8 mouse cellular contexts compared by ENCODE assay signal in the genomic region with DNA sequence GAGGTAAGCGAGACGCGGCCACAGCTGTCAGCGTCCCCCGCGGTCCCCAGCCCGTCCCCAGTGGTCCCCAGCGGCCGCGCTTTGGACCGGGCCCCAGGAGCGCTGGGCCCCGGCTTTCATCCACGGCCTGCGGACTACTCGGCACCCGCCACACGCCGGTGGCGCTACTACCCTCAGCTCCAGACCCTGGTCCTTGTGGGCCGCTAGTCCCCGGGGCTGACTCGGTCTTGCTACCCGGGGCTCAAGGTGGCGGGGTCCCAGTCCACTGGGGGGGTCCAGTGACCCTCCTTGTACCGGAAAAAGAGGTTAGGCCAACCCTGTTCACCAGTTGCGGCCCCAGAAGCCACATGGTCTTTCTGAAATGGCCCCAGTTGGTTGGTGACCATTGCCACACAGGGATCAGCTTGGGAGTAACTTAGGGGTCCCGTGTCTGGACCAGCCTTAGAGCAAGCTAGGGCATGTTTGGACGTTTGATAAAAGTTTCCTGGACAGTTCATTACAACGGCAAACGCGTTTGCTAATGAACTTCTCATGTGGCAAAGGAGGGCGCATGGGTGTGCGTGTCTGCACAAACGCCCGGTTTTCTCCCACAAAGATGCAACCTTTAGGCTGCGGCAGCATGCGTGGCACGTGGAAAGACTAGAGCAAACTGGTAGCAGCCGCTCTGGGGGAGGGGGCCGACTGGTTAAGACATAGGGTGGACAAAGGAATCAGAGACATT. TPM values are rescaled to one million over a fixed set of nuclear protein-coding genes. Genes with fewer than 3 reads are reported as not detected.
DNase-seq lines count a peak whose midpoint lies in the region; ATAC-seq and TF ChIP-seq lines count a peak whose summit lies in the region.

No protein-coding gene starts in this region.

- H3K4me2 ChIP-seq in lung, embryonic 14.5 days, result peak overlapping the region; percentile 97
- peak overlapping the region; percentile 76 for H3K4me2 ChIP-seq in heart, embryonic 15.5 days
- H3K4me2 ChIP-seq in liver, embryonic 16.5 days (ENCODE audit: low read depth, low read length), result peak overlapping the region; percentile 71
- H3K4me2 ChIP-seq in stomach, postnatal 0 days (replicated peaks; ENCODE audit: low read depth), result peak overlapping the region; percentile 98

- peaks cover 3% of the 10 kb centered on the region; the same call in 1 of the 2 replicates for H3K4me1 ChIP-seq in lung, embryonic 14.5 days (ENCODE audit: insufficient read depth)
- H3K4me1 ChIP-seq in brown adipose tissue, adult 24 weeks (ENCODE audit: control insufficient read depth, insufficient read depth, insufficient read length, low read length), result peaks cover 33% of the 10 kb centered on the region
- H3K4me1 ChIP-seq in heart, embryonic 15.5 days (replicated peaks), result peaks cover 52% of the 10 kb centered on the region
- H3K4me1 ChIP-seq in liver, embryonic 16.5 days (ENCODE audit: control insufficient read depth, low read depth, low read length), result no peaks in the 10 kb centered on the region; the same call in none of the 2 replicates
- peaks cover 4% of the 10 kb centered on the region for H3K4me1 ChIP-seq in stomach, postnatal 0 days (replicated peaks; ENCODE audit: control insufficient read depth, insufficient read depth)

- WGBS in lung, embryonic 14.5 days, result 1% methylated on average over 41 of the region's 41 CpGs
- WGBS in heart, embryonic 15.5 days, result under 1% methylated on average over 41 of the region's 41 CpGs
- 2% methylated on average over 39 of the region's 41 CpGs for WGBS in liver, embryonic 16.5 days (ENCODE audit: insufficient replicate concordance)
- WGBS in stomach, postnatal 0 days, result under 1% methylated on average over 39 of the region's 41 CpGs

- ATAC-seq in lung, embryonic 14.5 days (ENCODE audit: insufficient read depth), result peak; percentile 79
- peak; percentile 15 for ATAC-seq in heart, embryonic 15.5 days (replicated peaks; ENCODE audit: insufficient number of reproducible peaks, insufficient read depth, low FRiP score, low read depth)
- ATAC-seq in liver, embryonic 16.5 days (ENCODE audit: low read depth), result peak; percentile 27; the same call in 1 of the 2 replicates
- ATAC-seq in stomach, postnatal 0 days (ENCODE audit: low FRiP score, low TSS enrichment), result peak; percentile 56
- ATAC-seq in cerebellum, adult (ENCODE audit: insufficient number of reproducible peaks, low FRiP score, low TSS enrichment), result no peak
- no peak for ATAC-seq in inflammation-experienced regulatory T-cells, adult 6 months

- peak overlapping the region; percentile 78 for H3K9ac ChIP-seq in lung, embryonic 14.5 days
- peak overlapping the region; percentile 97 for H3K9ac ChIP-seq in heart, embryonic 15.5 days
- H3K9ac ChIP-seq in liver, embryonic 16.5 days (ENCODE audit: low read depth, low read length), result peak overlapping the region; percentile 47
- H3K9ac ChIP-seq in stomach, postnatal 0 days (ENCODE audit: low read length), result peak overlapping the region; percentile 82

- DNase-seq in lung, embryonic 14.5 days, result peak; percentile 56
- DNase-seq in lung, postnatal 25 days (ENCODE audit: low spot score), result no peak
- DNase-seq in stomach, postnatal 0 days (ENCODE audit: low spot score), result no peak

- no peak for TF ChIP-seq CTCF in lung, embryonic 14.5 days (IDR thresholded peaks at IDR 0.05; ENCODE audit: low read depth)
- peak; percentile 3; the same call in 1 of the 2 replicates for TF ChIP-seq CTCF in stomach, postnatal 0 days (IDR thresholded peaks at IDR 0.05; ENCODE audit: low read depth)

- peak overlapping the region; percentile 42; the same call in 1 of the 2 replicates for H3K27ac ChIP-seq in lung, embryonic 14.5 days (ENCODE audit: low read depth)
- 0 out of 2 replicates have a peak overlapping the region, but pooled peaks have one; percentile 24 for H3K27ac ChIP-seq in brown adipose tissue, adult 24 weeks (replicated peaks; ENCODE audit: low read depth, low read length)
- H3K27ac ChIP-seq in heart, embryonic 15.5 days, result peak overlapping the region; percentile 92
- H3K27ac ChIP-seq in liver, embryonic 16.5 days (ENCODE audit: low read length), result no peak overlapping the region
- peak overlapping the region; percentile 35; the same call in 1 of the 2 replicates for H3K27ac ChIP-seq in stomach, postnatal 0 days (replicated peaks)

- TF ChIP-seq EP300 in stomach, postnatal 0 days (optimal IDR thresholded peaks at IDR 0.05), result no peak

- no peaks in the 10 kb centered on the region for H3K27me3 ChIP-seq in lung, embryonic 14.5 days (ENCODE audit: insufficient read depth, low read length)
- no peaks in the 10 kb centered on the region for H3K27me3 ChIP-seq in heart, embryonic 15.5 days
- H3K27me3 ChIP-seq in liver, embryonic 16.5 days (ENCODE audit: control insufficient read depth, insufficient read depth, low read depth, low read length), result peaks cover 16% of the 10 kb centered on the region
- no peaks in the 10 kb centered on the region for H3K27me3 ChIP-seq in stomach, postnatal 0 days (ENCODE audit: control insufficient read depth, insufficient read depth, low read length)

- no peaks in the 10 kb centered on the region for H3K36me3 ChIP-seq in lung, embryonic 14.5 days (ENCODE audit: insufficient read depth)
- H3K36me3 ChIP-seq in heart, embryonic 15.5 days, result no peaks in the 10 kb centered on the region
- no peaks in the 10 kb centered on the region for H3K36me3 ChIP-seq in liver, embryonic 16.5 days (ENCODE audit: control insufficient read depth, insufficient read depth)
- H3K36me3 ChIP-seq in stomach, postnatal 0 days (ENCODE audit: control insufficient read depth, insufficient read depth, low read length), result no peaks in the 10 kb centered on the region

- no peaks in the 10 kb centered on the region for H3K9me3 ChIP-seq in lung, embryonic 14.5 days (ENCODE audit: low read depth, low read length)
- no peaks in the 10 kb centered on the region; the same call in 1 of the 2 replicates for H3K9me3 ChIP-seq in heart, embryonic 15.5 days (replicated peaks)
- H3K9me3 ChIP-seq in liver, embryonic 16.5 days (replicated peaks; ENCODE audit: control insufficient read depth, low read length), result no peaks in the 10 kb centered on the region
- H3K9me3 ChIP-seq in stomach, postnatal 0 days (ENCODE audit: control insufficient read depth, low read length), result no peaks in the 10 kb centered on the region

- H3K4me3 ChIP-seq in lung, embryonic 14.5 days (ENCODE audit: low read depth, low read length), result peak overlapping the region; percentile 75
- peak overlapping the region; percentile 91 for H3K4me3 ChIP-seq in brown adipose tissue, adult 24 weeks (ENCODE audit: insufficient read depth, low read depth, low read length)
- peak overlapping the region; percentile 90 for H3K4me3 ChIP-seq in heart, embryonic 15.5 days
- H3K4me3 ChIP-seq in liver, embryonic 16.5 days (ENCODE audit: low read depth, low read length), result peak overlapping the region; percentile 64
- H3K4me3 ChIP-seq in stomach, postnatal 0 days (ENCODE audit: low read depth, low read length), result peak overlapping the region; percentile 70

RNA-seq across cellular contexts. Expression of gene Lrrfip1, which starts 0.5 kb away (rescaled TPM):
- polyA plus RNA-seq in lung, embryonic 14.5 days (2014; fragmentation: Nextera tagmentation; extraction: Ambion mirVana), result 47.1 and 49.4 TPM in 2 replicates
- polyA plus RNA-seq in brown adipose tissue, adult 24 weeks (2012; ENCODE audit: insufficient read depth, insufficient read length, missing spikeins), result 11.7 and 13.8 TPM in 2 replicates
- 136 and 149 TPM in 2 replicates for polyA plus RNA-seq in heart, embryonic 15.5 days (2015; fragmentation: Nextera tagmentation; extraction: Ambion mirVana)
- 16.1 and 20.5 TPM in 2 replicates for polyA plus RNA-seq in liver, embryonic 16.5 days (2015; fragmentation: Nextera tagmentation; extraction: Ambion mirVana)
- polyA plus RNA-seq in stomach, postnatal 0 days (2015; fragmentation: Nextera tagmentation; extraction: Ambion mirVana), result 69.4 and 79.0 TPM in 2 replicates
- 100 to 1,000 TPM; 200 to 230 (median 201) TPM for polyA plus RNA-seq in inflammation-experienced regulatory T-cells, adult 6 months (2017; shearing (Covaris generic))

RNA-seq across cellular contexts. Expression of gene Rab17, which starts 29.6 kb away (rescaled TPM):
- 1.7 and 2.3 TPM in 2 replicates for polyA plus RNA-seq in lung, embryonic 14.5 days (2014; fragmentation: Nextera tagmentation; extraction: Ambion mirVana)
- polyA plus RNA-seq in brown adipose tissue, adult 24 weeks (2012; ENCODE audit: insufficient read depth, insufficient read length, missing spikeins), result not detected in 2 replicates
- 2.9 and 3.0 TPM in 2 replicates for polyA plus RNA-seq in heart, embryonic 15.5 days (2015; fragmentation: Nextera tagmentation; extraction: Ambion mirVana)
- 5.7 and 7.4 TPM in 2 replicates for polyA plus RNA-seq in liver, embryonic 16.5 days (2015; fragmentation: Nextera tagmentation; extraction: Ambion mirVana)
- polyA plus RNA-seq in stomach, postnatal 0 days (2015; fragmentation: Nextera tagmentation; extraction: Ambion mirVana), result 4.6 and 5.7 TPM in 2 replicates
- polyA plus RNA-seq in inflammation-experienced regulatory T-cells, adult 6 months (2017; shearing (Covaris generic)), result not detected

RNA-seq across cellular contexts. Expression of gene Prlh, which starts 46.1 kb away (rescaled TPM):
- not detected in 2 replicates for polyA plus RNA-seq in lung, embryonic 14.5 days (2014; fragmentation: Nextera tagmentation; extraction: Ambion mirVana)
- polyA plus RNA-seq in brown adipose tissue, adult 24 weeks (2012; ENCODE audit: insufficient read depth, insufficient read length, missing spikeins), result not detected in 2 replicates
- polyA plus RNA-seq in heart, embryonic 15.5 days (2015; fragmentation: Nextera tagmentation; extraction: Ambion mirVana), result not detected in 2 replicates
- polyA plus RNA-seq in liver, embryonic 16.5 days (2015; fragmentation: Nextera tagmentation; extraction: Ambion mirVana), result not detected in 2 replicates
- not detected in 2 replicates for polyA plus RNA-seq in stomach, postnatal 0 days (2015; fragmentation: Nextera tagmentation; extraction: Ambion mirVana)
- polyA plus RNA-seq in inflammation-experienced regulatory T-cells, adult 6 months (2017; shearing (Covaris generic)), result not detected

Comparison
In these comparisons a context has a peak if more than half of its experiments do, and no peak if none do; other contexts are left out.
1. ATAC-seq: peak in lung, embryonic 14.5 days (single experiment), heart, embryonic 15.5 days (single experiment), liver, embryonic 16.5 days (single experiment) and stomach, postnatal 0 days (single experiment); none in cerebellum, adult (single experiment) and inflammation-experienced regulatory T-cells, adult 6 months (single experiment).
2. H3K9ac ChIP-seq: peak in every context shown above with its lines; median percentile 97 in heart, embryonic 15.5 days; 82 in stomach, postnatal 0 days; 78 in lung, embryonic 14.5 days; 47 in liver, embryonic 16.5 days.
3. Peak in every context shown above with its lines, with median percentiles within 50 percentile points of each other: H3K4me2 ChIP-seq and H3K4me3 ChIP-seq.